Mouse (Mus musculus): Measurements from ENCODE around the gene Myocos. TPM values are rescaled to one million over a fixed set of nuclear protein-coding genes. Genes with fewer than 3 reads are reported as not detected.

Gene Myocos
- polyA plus RNA-seq, 1 experiment: not detected

DNA sequence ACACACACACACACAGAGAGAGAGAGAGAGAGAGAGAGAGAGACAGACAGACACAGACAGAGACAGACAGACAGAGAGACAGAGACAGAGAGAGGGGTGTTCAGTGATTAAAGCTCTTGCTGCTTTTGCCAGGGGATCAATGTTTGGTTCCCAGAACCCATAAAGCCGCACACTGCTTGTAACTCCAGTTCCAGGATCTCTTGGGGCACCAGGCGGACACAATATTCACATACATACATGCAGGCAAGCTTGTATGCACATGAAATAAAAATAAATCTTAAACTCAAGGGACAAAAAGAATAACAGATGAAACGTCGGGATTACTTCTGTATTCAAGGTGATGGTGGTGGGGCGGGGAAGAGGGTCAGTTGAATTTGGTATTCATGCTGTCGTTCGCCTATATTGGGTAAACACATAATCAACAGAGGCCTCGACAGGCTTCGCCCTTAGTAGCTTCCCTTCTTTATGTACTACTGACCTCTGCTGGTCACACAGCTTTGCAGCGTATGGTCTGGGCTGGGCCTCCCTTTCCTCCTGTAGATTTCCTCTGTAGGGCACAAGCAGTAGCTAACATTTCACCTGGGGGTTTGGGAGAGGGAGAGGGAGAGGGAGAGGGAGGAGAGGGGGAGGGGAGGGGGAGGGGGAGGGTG lies 6.9 kb upstream of the Myocos start:
- Histone ChIP-seq H3K36me3 (ENCODE audit: control insufficient read depth, insufficient read depth) (no peaks in the 10 kb centered on the region), H3K79me2 (ENCODE audit: control insufficient read depth, insufficient read depth) (no peaks in the 10 kb centered on the region), H3K4me3 (no peak overlapping the region), H3ac (ENCODE audit: control insufficient read depth, insufficient read length) (no peak overlapping the region), H3K27me3 (ENCODE audit: control insufficient read depth, insufficient read depth, insufficient read length) (no peaks in the 10 kb centered on the region), H3K4me2 (ENCODE audit: low read depth) (no peak overlapping the region)
- TF ChIP-seq POLR2AphosphoS2 (IDR thresholded peaks at IDR 0.05; ENCODE audit: insufficient read length, low read depth) (no peak), E2F4 (IDR thresholded peaks at IDR 0.05; ENCODE audit: insufficient read depth) (no peak), MAX (IDR thresholded peaks at IDR 0.05; ENCODE audit: low read depth) (no peak), SRF (IDR thresholded peaks at IDR 0.05; ENCODE audit: control insufficient read depth, insufficient read length, low read depth) (no peak), REST (IDR thresholded peaks at IDR 0.05; ENCODE audit: insufficient read depth, insufficient read length) (no peak), MYOD1 (IDR thresholded peaks at IDR 0.05; ENCODE audit: control insufficient read depth in 1 of 3, insufficient read length in 2 of 3, low read depth in 2 of 3) (no peak), TCF3 (IDR thresholded peaks at IDR 0.05; ENCODE audit: insufficient read length, low read depth) (no peak), USF1 (IDR thresholded peaks at IDR 0.05; ENCODE audit: low read depth) (no peak), CEBPB (IDR thresholded peaks at IDR 0.05; ENCODE audit: insufficient read depth, poor library complexity, severe bottlenecking) (no peak), MYOG (IDR thresholded peaks at IDR 0.05; ENCODE audit: control insufficient read depth in 1 of 3, insufficient read depth in 1 of 3, insufficient read length in 2 of 3, low read depth in 2 of 3) (no peak), TCF12 (IDR thresholded peaks at IDR 0.05; ENCODE audit: insufficient read depth, poor library complexity, severe bottlenecking) (no peak), POLR2A (IDR thresholded peaks at IDR 0.05; ENCODE audit: insufficient read length, low read depth) (no peak)

DNA sequence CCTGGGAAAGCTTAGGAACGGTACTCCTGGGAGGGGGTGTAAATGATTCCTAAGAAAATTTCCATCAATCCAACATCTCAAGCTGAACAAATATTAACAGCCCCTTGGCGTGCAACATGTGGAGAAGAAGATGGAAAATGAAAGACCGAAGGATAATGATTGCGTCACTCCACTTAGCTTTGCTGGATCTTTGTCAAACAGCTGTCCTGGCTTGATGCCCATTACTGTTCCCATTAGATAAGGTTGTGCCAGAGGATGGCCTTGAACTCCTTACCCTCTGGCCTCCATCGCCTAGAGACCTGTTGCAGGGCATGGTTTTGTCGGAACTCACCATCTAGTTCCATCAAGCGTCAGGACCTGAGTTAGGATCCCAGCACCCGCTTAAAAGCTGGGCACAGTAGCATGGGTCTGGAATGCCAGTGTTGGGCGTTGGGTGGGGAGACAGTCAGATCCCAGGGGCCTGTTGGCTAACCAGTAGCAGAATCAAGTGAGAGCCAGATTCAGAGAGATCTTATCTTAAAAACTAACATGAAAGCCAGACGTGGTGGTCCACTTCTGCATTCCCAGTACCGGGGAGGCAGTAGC lies 2.3 kb upstream of the Myocos start:
- TF ChIP-seq E2F4 (IDR thresholded peaks at IDR 0.05; ENCODE audit: insufficient read depth) (no peak), CEBPB (IDR thresholded peaks at IDR 0.05; ENCODE audit: insufficient read depth, poor library complexity, severe bottlenecking) (peak; percentile 78)
- no peak overlapping the region for H3K4me2 ChIP-seq (ENCODE audit: low read depth)
- no peak overlapping the region for H3ac ChIP-seq (ENCODE audit: control insufficient read depth, insufficient read length)
- H3K79me2 ChIP-seq (ENCODE audit: control insufficient read depth, insufficient read depth): no peaks in the 10 kb centered on the region
- H3K4me3 ChIP-seq: no peak overlapping the region
- H3K36me3 ChIP-seq (ENCODE audit: control insufficient read depth, insufficient read depth): no peaks in the 10 kb centered on the region
- H3K27me3 ChIP-seq (ENCODE audit: control insufficient read depth, insufficient read depth, insufficient read length): no peaks in the 10 kb centered on the region

DNA sequence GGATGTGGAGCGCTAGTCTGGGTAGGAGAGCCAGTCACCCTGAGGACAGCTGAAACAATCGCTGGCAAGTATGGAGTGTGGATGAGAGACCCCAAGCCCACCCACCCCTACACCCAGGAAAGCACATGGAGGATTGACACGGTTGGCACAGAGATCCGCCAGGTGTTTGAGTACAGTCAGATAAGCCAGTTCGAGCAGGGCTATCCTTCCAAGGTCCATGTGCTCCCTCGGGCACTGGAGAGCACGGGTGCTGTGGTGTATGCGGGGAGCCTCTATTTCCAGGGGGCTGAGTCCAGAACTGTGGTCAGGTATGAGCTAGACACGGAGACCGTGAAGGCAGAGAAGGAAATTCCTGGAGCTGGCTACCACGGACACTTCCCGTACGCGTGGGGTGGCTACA lies 9.6 kb downstream of the Myocos start:
- Histone ChIP-seq H3ac (ENCODE audit: control insufficient read depth, insufficient read length) (no peak overlapping the region), H3K4me3 (no peak overlapping the region), H3K79me2 (ENCODE audit: control insufficient read depth, insufficient read depth) (no peaks in the 10 kb centered on the region), H3K4me2 (ENCODE audit: low read depth) (no peak overlapping the region), H3K36me3 (ENCODE audit: control insufficient read depth, insufficient read depth) (no peaks in the 10 kb centered on the region), H3K27me3 (ENCODE audit: control insufficient read depth, insufficient read depth, insufficient read length) (peaks cover 7% of the 10 kb centered on the region)
- TF ChIP-seq POLR2AphosphoS2 (IDR thresholded peaks at IDR 0.05; ENCODE audit: insufficient read length, low read depth) (no peak), CEBPB (IDR thresholded peaks at IDR 0.05; ENCODE audit: insufficient read depth, poor library complexity, severe bottlenecking) (no peak), MYOD1 (IDR thresholded peaks at IDR 0.05; ENCODE audit: control insufficient read depth in 1 of 3, insufficient read length in 2 of 3, low read depth in 2 of 3) (no peak), POLR2A (IDR thresholded peaks at IDR 0.05; ENCODE audit: insufficient read length, low read depth) (no peak), MYOG (IDR thresholded peaks at IDR 0.05; ENCODE audit: control insufficient read depth in 1 of 3, insufficient read depth in 1 of 3, insufficient read length in 2 of 3, low read depth in 2 of 3) (no peak), SRF (IDR thresholded peaks at IDR 0.05; ENCODE audit: control insufficient read depth, insufficient read length, low read depth) (no peak), TCF3 (IDR thresholded peaks at IDR 0.05; ENCODE audit: insufficient read length, low read depth) (no peak), MAX (IDR thresholded peaks at IDR 0.05; ENCODE audit: low read depth) (no peak), E2F4 (IDR thresholded peaks at IDR 0.05; ENCODE audit: insufficient read depth) (no peak), REST (IDR thresholded peaks at IDR 0.05; ENCODE audit: insufficient read depth, insufficient read length) (no peak), USF1 (IDR thresholded peaks at IDR 0.05; ENCODE audit: low read depth) (no peak), TCF12 (IDR thresholded peaks at IDR 0.05; ENCODE audit: insufficient read depth, poor library complexity, severe bottlenecking) (no peak)

DNA sequence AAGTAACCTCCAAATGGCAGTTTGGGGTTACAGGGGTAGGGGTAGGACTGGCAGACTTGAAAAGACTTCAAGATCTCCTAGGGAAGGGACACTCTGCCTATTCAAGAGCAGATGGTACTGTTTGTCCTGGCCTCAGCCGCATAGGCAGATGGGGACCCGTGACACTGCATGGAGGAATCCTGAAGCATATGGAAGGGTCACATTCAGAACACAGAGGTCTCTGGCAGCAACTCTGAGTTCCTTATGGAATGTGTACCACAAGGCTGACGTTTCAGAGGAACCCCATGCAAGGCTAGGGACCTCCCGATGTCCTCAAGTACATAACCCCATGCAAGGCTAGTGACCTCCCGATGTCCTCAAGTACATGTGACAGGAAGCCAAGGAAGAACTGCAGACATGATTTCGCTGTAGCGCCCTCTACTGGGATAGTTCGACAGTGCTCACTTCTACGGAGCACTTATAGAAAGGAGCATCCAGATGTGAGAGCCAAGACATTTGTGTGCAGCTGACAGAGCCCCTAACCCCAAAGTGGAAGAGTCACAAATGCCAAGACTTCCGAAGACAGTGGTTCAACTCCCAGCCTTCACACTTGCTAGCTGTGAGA lies 11.8 kb downstream of the Myocos start:
- Histone ChIP-seq H3K4me2 (ENCODE audit: low read depth) (no peak overlapping the region), H3ac (ENCODE audit: control insufficient read depth, insufficient read length) (no peak overlapping the region), H3K36me3 (ENCODE audit: control insufficient read depth, insufficient read depth) (no peaks in the 10 kb centered on the region), H3K4me3 (no peak overlapping the region), H3K79me2 (ENCODE audit: control insufficient read depth, insufficient read depth) (no peaks in the 10 kb centered on the region), H3K27me3 (ENCODE audit: control insufficient read depth, insufficient read depth, insufficient read length) (peaks cover 7% of the 10 kb centered on the region)
- TF ChIP-seq SRF (IDR thresholded peaks at IDR 0.05; ENCODE audit: control insufficient read depth, insufficient read length, low read depth) (no peak), CEBPB (IDR thresholded peaks at IDR 0.05; ENCODE audit: insufficient read depth, poor library complexity, severe bottlenecking) (no peak), MYOG (IDR thresholded peaks at IDR 0.05; ENCODE audit: control insufficient read depth in 1 of 3, insufficient read depth in 1 of 3, insufficient read length in 2 of 3, low read depth in 2 of 3) (no peak), REST (IDR thresholded peaks at IDR 0.05; ENCODE audit: insufficient read depth, insufficient read length) (no peak), MAX (IDR thresholded peaks at IDR 0.05; ENCODE audit: low read depth) (no peak), POLR2AphosphoS2 (IDR thresholded peaks at IDR 0.05; ENCODE audit: insufficient read length, low read depth) (no peak), TCF3 (IDR thresholded peaks at IDR 0.05; ENCODE audit: insufficient read length, low read depth) (no peak), TCF12 (IDR thresholded peaks at IDR 0.05; ENCODE audit: insufficient read depth, poor library complexity, severe bottlenecking) (no peak), POLR2A (IDR thresholded peaks at IDR 0.05; ENCODE audit: insufficient read length, low read depth) (no peak), USF1 (IDR thresholded peaks at IDR 0.05; ENCODE audit: low read depth) (no peak), E2F4 (IDR thresholded peaks at IDR 0.05; ENCODE audit: insufficient read depth) (no peak), MYOD1 (IDR thresholded peaks at IDR 0.05; ENCODE audit: control insufficient read depth in 1 of 3, insufficient read length in 2 of 3, low read depth in 2 of 3) (no peak)

Data from myocyte (in vitro differentiated cells).